Mouse (Mus musculus) neural tube, embryonic 12.5 days (tissue): ENCODE results near the gene Idh3b. TPM values are rescaled to one million over a fixed set of nuclear protein-coding genes. Genes with fewer than 3 reads are reported as not detected.

Source experiments
- ATAC-seq: fragments of 200-750 bp; cut with Nextera tagmentation; 2 replicates; pipeline ENCODE4 v1.8.0; 2017; ENCODE audit warnings: low read depth, mild to moderate bottlenecking, moderate TSS enrichment, moderate library complexity; ENCODE audit not compliant: low FRiP score
- H3K27ac ChIP-seq: fragments of 300-500 bp; sonication (generic); 2 replicates; pipeline ENCODE4 v1.5.1; 2016
- H3K27me3 ChIP-seq: fragments of 300-500 bp; sonication (generic); replicated peaks from 2 replicates; pipeline ENCODE4 v1.6.1; 2016; ENCODE audit warnings: mild to moderate bottlenecking
- H3K36me3 ChIP-seq: fragments of 300-500 bp; sonication (generic); 2 replicates; pipeline ENCODE4 v1.6.1; 2016; ENCODE audit warnings: mild to moderate bottlenecking
- H3K4me1 ChIP-seq: fragments of 300-500 bp; sonication (generic); 2 replicates; pipeline ENCODE4 v1.6.1; 2016
- H3K4me2 ChIP-seq: fragments of 300-500 bp; sonication (generic); replicated peaks from 2 replicates; pipeline ENCODE4 v1.6.1; 2016; ENCODE audit warnings: mild to moderate bottlenecking
- H3K4me3 ChIP-seq: fragments of 300-500 bp; sonication (generic); 2 replicates; pipeline ENCODE4 v1.5.1; 2016
- H3K9ac ChIP-seq: fragments of 300-500 bp; sonication (generic); 2 replicates; pipeline ENCODE4 v1.6.1; 2016; ENCODE audit warnings: mild to moderate bottlenecking
- H3K9me3 ChIP-seq: fragments of 300-500 bp; sonication (generic); 2 replicates; pipeline ENCODE4 v1.6.1; 2016; ENCODE audit warnings: mild to moderate bottlenecking
- WGBS: fragments of 180-500 bp; shearing (Covaris S2); methylation state at CpG from one replicate; pipeline ENCODE4 v1.1.7; 2016; 5-methylcytosine and 5-hydroxymethylcytosine counted together
- polyA plus RNA-seq: library from polyadenylated mRNA; unstranded; fragments of >200 nt; fragmentation: Nextera tagmentation; extraction: Ambion mirVana; gene quantifications from 2 replicates; pipeline ENCODE4 v1.2.1, GENCODE M21; 2016

Gene Idh3b
- polyA plus RNA-seq, result 128 and 133 TPM in 2 replicates

GRCm38 (mm10) chr2:130283854-130284654 lies at the start of gene Idh3b:
TSS of gene Idh3b (minus strand) at chr2:130284547.
- 1% methylated on average over 51 of the region's 51 CpGs for WGBS
- H3K27ac ChIP-seq, result no peak within 1 kb of the TSS
- peak within 1 kb of the TSS; percentile 84 for H3K4me3 ChIP-seq
- no peaks in the 10 kb centered on the region for H3K9me3 ChIP-seq
- H3K36me3 ChIP-seq, result peaks cover 27% of the 10 kb centered on the region
- peak within 1 kb of the TSS; percentile 98 for H3K4me2 ChIP-seq
- H3K27me3 ChIP-seq, result no peaks in the 10 kb centered on the region
- peak; percentile 90 for ATAC-seq
- peak within 1 kb of the TSS; percentile 84 for H3K9ac ChIP-seq
- peaks cover 9% of the 10 kb centered on the region for H3K4me1 ChIP-seq

- 92% methylated on average over 2 of the region's 2 CpGs for WGBS
Observed at GRCm38 (mm10) chr2:130329502-130329901, 45.2 kb upstream of the Idh3b start.

GRCm38 (mm10) chr2:130327057-130327456 lies 42.7 kb upstream of the Idh3b start:
- Histone ChIP-seq H3K4me3 (no peak overlapping the region), H3K27me3 (no peaks in the 10 kb centered on the region), H3K27ac (no peak overlapping the region), H3K9ac (no peak overlapping the region), H3K4me2 (no peak overlapping the region), H3K9me3 (no peaks in the 10 kb centered on the region; the same call in 1 of the 2 replicates), H3K36me3 (no peaks in the 10 kb centered on the region), H3K4me1 (no peaks in the 10 kb centered on the region)
- no peak for ATAC-seq
- WGBS, result 85% methylated on average over 1 of the region's 1 CpGs

More at GRCm38 (mm10) chr2:130329502-130329901, 45.2 kb upstream of the Idh3b start:
- Histone ChIP-seq H3K9me3 (no peaks in the 10 kb centered on the region; the same call in 1 of the 2 replicates), H3K27ac (no peak overlapping the region), H3K4me2 (no peak overlapping the region), H3K4me1 (no peaks in the 10 kb centered on the region), H3K9ac (no peak overlapping the region), H3K4me3 (no peak overlapping the region), H3K27me3 (no peaks in the 10 kb centered on the region), H3K36me3 (no peaks in the 10 kb centered on the region)
- ATAC-seq, result no peak

- no peak for ATAC-seq
- Histone ChIP-seq H3K27me3 (no peaks in the 10 kb centered on the region), H3K36me3 (peaks cover 35% of the 10 kb centered on the region), H3K27ac (no peak overlapping the region), H3K4me2 (no peak overlapping the region), H3K9me3 (no peaks in the 10 kb centered on the region), H3K4me1 (no peaks in the 10 kb centered on the region), H3K4me3 (no peak overlapping the region), H3K9ac (no peak overlapping the region)
- 59% methylated on average over 4 of the region's 4 CpGs for WGBS
Observed at GRCm38 (mm10) chr2:130303014-130303413, 18.7 kb upstream of the Idh3b start.

- ATAC-seq, result no peak
- H3K4me2 ChIP-seq, result no peak overlapping the region
- H3K4me3 ChIP-seq, result no peak overlapping the region
- H3K9ac ChIP-seq, result no peak overlapping the region; the same call in 1 of the 2 replicates
- no peaks in the 10 kb centered on the region for H3K36me3 ChIP-seq
- WGBS, result 89% methylated on average over 9 of the region's 9 CpGs
- H3K27ac ChIP-seq, result no peak overlapping the region
- no peaks in the 10 kb centered on the region for H3K27me3 ChIP-seq
- H3K9me3 ChIP-seq, result no peaks in the 10 kb centered on the region
- peaks cover 31% of the 10 kb centered on the region for H3K4me1 ChIP-seq
Observed at GRCm38 (mm10) chr2:130297580-130297979, 13.2 kb upstream of the Idh3b start.

- Histone ChIP-seq H3K4me1 (peaks cover 31% of the 10 kb centered on the region), H3K36me3 (no peaks in the 10 kb centered on the region), H3K27me3 (no peaks in the 10 kb centered on the region), H3K4me3 (peak overlapping the region; percentile 78), H3K27ac (no peak overlapping the region), H3K4me2 (peak overlapping the region; percentile 75), H3K9ac (peak overlapping the region; percentile 80), H3K9me3 (no peaks in the 10 kb centered on the region)
- peak; percentile 2; the same call in 1 of the 2 replicates for ATAC-seq
- 4% methylated on average over 20 of the region's 20 CpGs for WGBS
Observed at GRCm38 (mm10) chr2:130296134-130296745, 11.9 kb upstream of the Idh3b start.

GRCm38 (mm10) chr2:130295331-130296133 lies 11.2 kb upstream of the Idh3b start:
- peak overlapping the region; percentile 78 for H3K4me3 ChIP-seq
- H3K27ac ChIP-seq, result peak overlapping the region; percentile 50
- no peaks in the 10 kb centered on the region for H3K27me3 ChIP-seq
- H3K9ac ChIP-seq, result peak overlapping the region; percentile 80
- H3K36me3 ChIP-seq, result no peaks in the 10 kb centered on the region
- no peaks in the 10 kb centered on the region for H3K9me3 ChIP-seq
- under 1% methylated on average over 76 of the region's 99 CpGs for WGBS
- peak overlapping the region; percentile 75 for H3K4me2 ChIP-seq
- peaks cover 31% of the 10 kb centered on the region for H3K4me1 ChIP-seq
- peak; percentile 69 for ATAC-seq

- WGBS, result under 1% methylated on average over 39 of the region's 39 CpGs
- no peaks in the 10 kb centered on the region for H3K9me3 ChIP-seq
- peak; percentile 77 for ATAC-seq
- peak within 1 kb of the TSS; percentile 80 for H3K9ac ChIP-seq
- peak within 1 kb of the TSS; percentile 50 for H3K27ac ChIP-seq
- H3K36me3 ChIP-seq, result no peaks in the 10 kb centered on the region
- H3K4me1 ChIP-seq, result peaks cover 31% of the 10 kb centered on the region
- H3K27me3 ChIP-seq, result no peaks in the 10 kb centered on the region
- peak within 1 kb of the TSS; percentile 78 for H3K4me3 ChIP-seq
- peak within 1 kb of the TSS; percentile 75 for H3K4me2 ChIP-seq
Observed at GRCm38 (mm10) chr2:130294936-130295277, 10.6 kb upstream of the Idh3b start, which contains the start of gene Ebf4. TSS of gene Ebf4 (plus strand) at chr2:130295169.

GRCm38 (mm10) chr2:130294218-130294935 lies 10.0 kb upstream of the Idh3b start:
- H3K27me3 ChIP-seq, result no peaks in the 10 kb centered on the region
- ATAC-seq, result no peak
- no peaks in the 10 kb centered on the region for H3K36me3 ChIP-seq
- H3K9me3 ChIP-seq, result no peaks in the 10 kb centered on the region
- H3K27ac ChIP-seq, result peak overlapping the region; percentile 50; the same call in 1 of the 2 replicates
- peak overlapping the region; percentile 75 for H3K4me2 ChIP-seq
- H3K9ac ChIP-seq, result peak overlapping the region; percentile 80
- 10% methylated on average over 20 of the region's 20 CpGs for WGBS
- H3K4me1 ChIP-seq, result peaks cover 31% of the 10 kb centered on the region
- peak overlapping the region; percentile 78 for H3K4me3 ChIP-seq

GRCm38 (mm10) chr2:130293486-130293885 lies 9.1 kb upstream of the Idh3b start:
- H3K27ac ChIP-seq, result no peak overlapping the region
- WGBS, result 8% methylated on average over 4 of the region's 4 CpGs
- ATAC-seq, result no peak

GRCm38 (mm10) chr2:130293009-130293408 lies 8.7 kb upstream of the Idh3b start:
- Histone ChIP-seq H3K27me3 (no peaks in the 10 kb centered on the region), H3K4me2 (no peak overlapping the region)

More at GRCm38 (mm10) chr2:130293486-130293885, 9.1 kb upstream of the Idh3b start:
- Histone ChIP-seq H3K4me1 (peaks cover 31% of the 10 kb centered on the region), H3K4me2 (no peak overlapping the region), H3K27me3 (no peaks in the 10 kb centered on the region), H3K9ac (no peak overlapping the region), H3K9me3 (no peaks in the 10 kb centered on the region), H3K36me3 (no peaks in the 10 kb centered on the region), H3K4me3 (no peak overlapping the region)

More at GRCm38 (mm10) chr2:130293009-130293408, 8.7 kb upstream of the Idh3b start:
- no peaks in the 10 kb centered on the region for H3K9me3 ChIP-seq
- peaks cover 31% of the 10 kb centered on the region for H3K4me1 ChIP-seq
- 58% methylated on average over 3 of the region's 3 CpGs for WGBS
- no peak overlapping the region for H3K4me3 ChIP-seq
- H3K9ac ChIP-seq, result no peak overlapping the region
- no peaks in the 10 kb centered on the region for H3K36me3 ChIP-seq
- no peak overlapping the region for H3K27ac ChIP-seq
- no peak for ATAC-seq
